Mouse (Mus musculus) liver, embryonic 16.5 days (tissue): ENCODE data around the gene Trpc4ap. TPM values are rescaled to one million over a fixed set of nuclear protein-coding genes. Genes with fewer than 3 reads are reported as not detected.

Experiments used
- ATAC-seq: fragments of 200-750 bp; cut with Nextera tagmentation; 2 replicates; pipeline ENCODE4 v1.8.0; 2017; ENCODE audit warnings: low read depth, mild to moderate bottlenecking, moderate number of reproducible peaks, moderate library complexity
- H3K27ac ChIP-seq: fragments of 300-500 bp; sonication (generic); 2 replicates; pipeline ENCODE4 v1.5.1; 2014; ENCODE audit warnings: mild to moderate bottlenecking, low read length
- H3K27me3 ChIP-seq: fragments of 300-500 bp; sonication (generic); 2 replicates; pipeline ENCODE4 v1.6.1; 2014; ENCODE audit warnings: low read depth, low read length, mixed read lengths; ENCODE audit not compliant: control insufficient read depth, insufficient read depth
- H3K36me3 ChIP-seq: fragments of 300-500 bp; sonication (generic); 2 replicates; pipeline ENCODE4 v1.6.1; 2014; ENCODE audit warnings: mild to moderate bottlenecking; ENCODE audit not compliant: control insufficient read depth, insufficient read depth
- H3K4me1 ChIP-seq: fragments of 300-500 bp; sonication (generic); 2 replicates; pipeline ENCODE4 v1.6.1; 2014; ENCODE audit warnings: low read depth, low read length, mixed read lengths; ENCODE audit not compliant: control insufficient read depth
- H3K4me2 ChIP-seq: fragments of 300-500 bp; sonication (generic); 2 replicates; pipeline ENCODE4 v1.6.1; 2014; ENCODE audit warnings: low read depth, low read length, mixed read lengths
- H3K4me3 ChIP-seq: fragments of 300-500 bp; sonication (generic); 2 replicates; pipeline ENCODE4 v1.5.1; 2014; ENCODE audit warnings: low read depth, mild to moderate bottlenecking, low read length
- H3K9ac ChIP-seq: fragments of 300-500 bp; sonication (generic); 2 replicates; pipeline ENCODE4 v1.6.1; 2014; ENCODE audit warnings: low read depth, low read length
- H3K9me3 ChIP-seq: fragments of 300-500 bp; sonication (generic); replicated peaks from 2 replicates; pipeline ENCODE4 v1.6.1; 2016; ENCODE audit warnings: low read length; ENCODE audit not compliant: control insufficient read depth
- WGBS: fragments of 180-500 bp; shearing (Covaris S2); extraction: QIAGEN DNeasy Blood & Tissue Kit; methylation state at CpG from one replicate; pipeline ENCODE4 v1.1.7; 2014; ENCODE audit not compliant: insufficient replicate concordance; 5-methylcytosine and 5-hydroxymethylcytosine counted together
- polyA plus RNA-seq: library from polyadenylated mRNA; unstranded; fragments of >200 nt; fragmentation: Nextera tagmentation; extraction: Ambion mirVana; gene quantifications from 2 replicates; pipeline ENCODE4 v1.2.1, GENCODE M21; 2015

Gene Trpc4ap
- polyA plus RNA-seq, 1 experiment from 2014 or later, result 50.7 TPM

- H3K36me3 ChIP-seq, result no peaks in the 10 kb centered on the region
- ATAC-seq, result peak; percentile 12; the same call in 1 of the 2 replicates
- H3K4me2 ChIP-seq, result no peak overlapping the region
- peaks cover 26% of the 10 kb centered on the region for H3K27me3 ChIP-seq
- H3K9me3 ChIP-seq, result no peaks in the 10 kb centered on the region
- no peak overlapping the region for H3K4me3 ChIP-seq
- WGBS, result 22% methylated on average over 10 of the region's 10 CpGs
- peaks cover 21% of the 10 kb centered on the region for H3K4me1 ChIP-seq
- no peak overlapping the region for H3K9ac ChIP-seq
- no peak overlapping the region for H3K27ac ChIP-seq
These were observed 67.5 kb downstream of the Trpc4ap start for GRCm38 (mm10) chr2:155624730-155625129.

- 60% methylated on average over 6 of the region's 6 CpGs for WGBS
- H3K9ac ChIP-seq, result no peak overlapping the region
These were observed 68.2 kb downstream of the Trpc4ap start for GRCm38 (mm10) chr2:155623996-155624395.

GRCm38 (mm10) chr2:155622606-155623005 lies 69.6 kb downstream of the Trpc4ap start:
- H3K4me3 ChIP-seq, result no peak overlapping the region
- no peaks in the 10 kb centered on the region for H3K9me3 ChIP-seq
- ATAC-seq, result no peak
- H3K9ac ChIP-seq, result no peak overlapping the region
- peaks cover 5% of the 10 kb centered on the region for H3K27me3 ChIP-seq
- no peaks in the 10 kb centered on the region for H3K36me3 ChIP-seq
- H3K4me1 ChIP-seq, result peaks cover 29% of the 10 kb centered on the region
- no peak overlapping the region for H3K27ac ChIP-seq
- 23% methylated on average over 11 of the region's 11 CpGs for WGBS
- H3K4me2 ChIP-seq, result no peak overlapping the region

More at GRCm38 (mm10) chr2:155623996-155624395, 68.2 kb downstream of the Trpc4ap start:
- no peaks in the 10 kb centered on the region for H3K36me3 ChIP-seq
- no peak for ATAC-seq
- H3K27ac ChIP-seq, result no peak overlapping the region
- no peak overlapping the region for H3K4me3 ChIP-seq
- H3K4me2 ChIP-seq, result no peak overlapping the region
- H3K9me3 ChIP-seq, result no peaks in the 10 kb centered on the region
- peaks cover 19% of the 10 kb centered on the region for H3K27me3 ChIP-seq
- peaks cover 20% of the 10 kb centered on the region for H3K4me1 ChIP-seq

- WGBS, result 14% methylated on average over 8 of the region's 8 CpGs
- Histone ChIP-seq H3K27me3 (no peaks in the 10 kb centered on the region), H3K4me3 (no peak overlapping the region), H3K36me3 (no peaks in the 10 kb centered on the region), H3K4me1 (peaks cover 49% of the 10 kb centered on the region), H3K9ac (no peak overlapping the region; the same call in 1 of the 2 replicates), H3K4me2 (no peak overlapping the region), H3K9me3 (no peaks in the 10 kb centered on the region), H3K27ac (no peak overlapping the region)
- ATAC-seq, result peak; percentile 78
These were observed 72.4 kb downstream of the Trpc4ap start for GRCm38 (mm10) chr2:155619817-155620216.

GRCm38 (mm10) chr2:155616971-155617370 lies 75.2 kb downstream of the Trpc4ap start:
- Histone ChIP-seq H3K9me3 (no peaks in the 10 kb centered on the region), H3K27me3 (no peaks in the 10 kb centered on the region), H3K9ac (peak overlapping the region; percentile 40), H3K4me1 (peaks cover 65% of the 10 kb centered on the region), H3K27ac (peak overlapping the region; percentile 53), H3K4me3 (no peak overlapping the region), H3K36me3 (no peaks in the 10 kb centered on the region), H3K4me2 (peak overlapping the region; percentile 23)
- no peak for ATAC-seq
- WGBS, result 23% methylated on average over 6 of the region's 6 CpGs

GRCm38 (mm10) chr2:155613953-155614352 lies 78.2 kb downstream of the Trpc4ap start:
- 32% methylated on average over 8 of the region's 8 CpGs for WGBS
- H3K4me3 ChIP-seq, result peak overlapping the region; percentile 64
- peak; percentile 75 for ATAC-seq
- H3K4me1 ChIP-seq, result peaks cover 58% of the 10 kb centered on the region
- no peaks in the 10 kb centered on the region for H3K9me3 ChIP-seq
- peak overlapping the region; percentile 76 for H3K9ac ChIP-seq
- peak overlapping the region; percentile 94 for H3K27ac ChIP-seq
- H3K4me2 ChIP-seq, result peak overlapping the region; percentile 83
- H3K36me3 ChIP-seq, result no peaks in the 10 kb centered on the region
- H3K27me3 ChIP-seq, result no peaks in the 10 kb centered on the region

- peaks cover 52% of the 10 kb centered on the region for H3K4me1 ChIP-seq
- peak overlapping the region; percentile 64 for H3K4me3 ChIP-seq
- no peaks in the 10 kb centered on the region for H3K27me3 ChIP-seq
- H3K9ac ChIP-seq, result peak overlapping the region; percentile 76
- H3K9me3 ChIP-seq, result no peaks in the 10 kb centered on the region
- 3% methylated on average over 20 of the region's 20 CpGs for WGBS
- ATAC-seq, result peak; percentile 98
- H3K4me2 ChIP-seq, result peak overlapping the region; percentile 83
- H3K27ac ChIP-seq, result peak overlapping the region; percentile 94
- H3K36me3 ChIP-seq, result no peaks in the 10 kb centered on the region
These were observed 78.8 kb downstream of the Trpc4ap start for GRCm38 (mm10) chr2:155613326-155613755.

- H3K4me1 ChIP-seq, result peaks cover 50% of the 10 kb centered on the region
- peak overlapping the region; percentile 35; the same call in 1 of the 2 replicates for H3K27ac ChIP-seq
- no peaks in the 10 kb centered on the region for H3K27me3 ChIP-seq
- no peak overlapping the region; the same call in 1 of the 2 replicates for H3K9ac ChIP-seq
- H3K4me2 ChIP-seq, result peak overlapping the region; percentile 83
- H3K9me3 ChIP-seq, result no peaks in the 10 kb centered on the region
- WGBS, result 63% methylated on average over 9 of the region's 9 CpGs
- H3K36me3 ChIP-seq, result no peaks in the 10 kb centered on the region
- H3K4me3 ChIP-seq, result no peak overlapping the region
- no peak for ATAC-seq
These were observed 80.2 kb downstream of the Trpc4ap start for GRCm38 (mm10) chr2:155611834-155612550.

- Histone ChIP-seq H3K4me3 (no peak within 1 kb of the TSS), H3K9ac (peak within 1 kb of the TSS; percentile 12), H3K4me2 (0 out of 2 replicates have a peak within 1 kb of the TSS, but pooled peaks have one; percentile 83), H3K36me3 (no peaks in the 10 kb centered on the region), H3K27me3 (no peaks in the 10 kb centered on the region), H3K9me3 (no peaks in the 10 kb centered on the region), H3K27ac (peak within 1 kb of the TSS; percentile 39; the same call in 1 of the 2 replicates), H3K4me1 (peaks cover 53% of the 10 kb centered on the region)
- WGBS, result 46% methylated on average over 4 of the region's 4 CpGs
- no peak for ATAC-seq
These were observed 81.2 kb downstream of the Trpc4ap start, which contains the start of gene Myh7b for GRCm38 (mm10) chr2:155610978-155611377. Myh7b (plus strand) TSS chr2:155611212.
